Mouse (Mus musculus) G1E-ER4 (cell line): Measurements from ENCODE around the gene Notum. TPM values are rescaled to one million over a fixed set of nuclear protein-coding genes. Genes with fewer than 3 reads are reported as not detected.

Source experiments
- GATA1 ChIP-seq: IDR thresholded peaks from one replicate; pipeline ENCODE4 v1.8.0; 2012; ENCODE audit warnings: low read length, inconsistent platforms
- polyA plus RNA-seq: library from polyadenylated mRNA; stranded (reverse); fragments of >175 nt; gene quantifications from 2 replicates; pipeline ENCODE4 v1.2.3, GENCODE M21; 2012

Gene Notum
- not detected in 2 replicates for polyA plus RNA-seq

DNA sequence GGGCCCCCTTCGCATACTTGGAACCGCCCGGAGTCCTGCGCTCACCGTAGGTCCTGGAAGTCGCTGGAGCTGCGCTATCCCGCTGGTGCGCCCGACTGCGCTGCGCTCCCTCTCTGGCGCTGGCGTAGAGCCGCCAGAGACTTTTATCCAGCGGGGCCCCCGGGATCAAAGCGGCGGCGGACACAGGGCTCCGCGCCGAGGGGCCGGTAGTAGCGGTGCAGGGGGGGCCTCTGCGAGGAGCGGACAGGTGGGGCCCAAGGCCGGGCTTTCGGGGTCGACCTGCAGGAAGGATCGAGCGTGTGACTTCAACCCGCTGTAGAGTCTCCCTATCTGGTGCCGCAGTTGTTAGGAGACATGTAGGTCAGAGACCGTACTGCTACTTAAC lies at the start of gene Notum:
Gene Notum, minus strand, starts transcription at position 100 of the 385 bp plus-strand sequence.
- TF ChIP-seq GATA1, result no peak

DNA sequence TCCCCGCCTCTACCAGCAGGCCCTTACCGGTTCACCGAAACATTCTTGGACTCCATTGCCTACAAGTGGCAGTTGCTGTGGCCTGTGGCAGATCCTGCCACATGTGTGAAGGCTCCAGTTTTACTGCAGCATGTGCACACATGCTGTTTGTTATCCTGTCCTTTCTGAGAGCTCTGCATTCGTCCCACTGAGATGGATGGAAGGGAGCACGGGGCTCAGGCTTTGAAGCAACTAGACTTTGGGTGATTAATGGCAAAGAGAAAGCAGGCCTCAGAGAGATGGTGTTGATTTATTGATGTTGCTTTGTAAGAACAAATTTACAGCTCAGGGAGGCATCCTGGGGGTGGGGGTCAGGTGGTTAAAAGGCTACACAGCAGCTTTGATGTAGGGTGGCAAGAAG lies 49.7 kb upstream of the Notum start:
- TF ChIP-seq GATA1, result no peak

DNA sequence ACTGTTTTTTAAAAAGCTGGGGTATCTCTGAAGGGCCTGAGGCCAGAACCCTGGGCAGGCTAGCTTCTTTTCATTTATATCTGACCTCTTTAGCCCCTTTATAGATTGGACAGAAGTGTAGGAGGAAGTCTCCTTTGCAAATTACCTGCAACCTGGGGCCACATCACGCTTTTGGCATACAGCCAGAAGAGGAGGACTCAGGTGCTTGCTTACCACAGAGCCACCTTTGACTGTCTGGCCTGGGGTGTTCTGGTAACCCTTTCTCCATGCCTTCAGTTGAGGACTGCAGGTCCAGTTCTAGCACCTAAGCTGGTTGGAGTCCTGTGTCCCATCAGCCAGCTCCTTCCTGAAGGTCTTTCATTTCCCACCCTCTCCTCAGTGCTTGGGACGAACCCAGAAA lies 48.6 kb upstream of the Notum start:
- no peak for TF ChIP-seq GATA1

DNA sequence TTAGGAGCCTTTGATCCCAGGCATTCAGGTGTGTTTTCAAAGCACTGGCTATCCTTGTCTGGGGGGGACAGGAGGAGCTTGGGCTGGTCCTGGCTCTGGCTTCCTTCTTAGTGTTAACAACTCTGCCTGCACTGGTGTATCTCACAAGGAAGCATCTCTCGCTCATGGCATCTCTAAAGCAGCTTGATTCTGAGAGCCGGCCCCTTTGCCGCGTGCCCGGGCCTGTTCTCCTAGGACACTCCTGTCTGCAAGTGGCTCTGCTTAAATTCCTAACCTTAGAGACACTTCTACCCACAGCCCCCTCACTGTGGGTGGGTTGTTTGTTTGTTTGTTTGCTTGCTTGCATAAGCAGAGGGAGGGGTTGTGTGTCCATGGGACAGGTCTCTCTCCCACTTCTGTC lies 47.0 kb upstream of the Notum start:
- no peak for TF ChIP-seq GATA1

DNA sequence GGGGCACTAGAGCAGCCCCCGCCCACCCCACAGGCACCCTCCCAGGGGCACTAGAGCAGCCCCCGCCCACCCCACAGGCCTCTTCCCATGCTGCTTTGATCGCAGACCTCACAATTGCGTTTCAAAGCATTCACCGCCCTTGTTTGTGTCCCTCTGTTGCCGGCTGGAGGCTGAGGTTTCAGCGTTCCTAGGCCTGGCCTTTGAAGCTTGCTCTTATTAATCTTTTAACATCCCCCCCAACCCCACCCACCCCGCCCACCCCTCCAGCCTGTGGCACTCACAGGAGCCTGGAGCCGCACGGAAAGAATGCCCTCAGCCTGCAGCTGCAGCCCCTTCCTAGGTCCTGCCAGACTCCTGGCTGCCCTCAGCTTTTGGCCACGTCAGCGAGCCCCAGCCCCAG lies 46.2 kb upstream of the Notum start:
- TF ChIP-seq GATA1, result no peak

DNA sequence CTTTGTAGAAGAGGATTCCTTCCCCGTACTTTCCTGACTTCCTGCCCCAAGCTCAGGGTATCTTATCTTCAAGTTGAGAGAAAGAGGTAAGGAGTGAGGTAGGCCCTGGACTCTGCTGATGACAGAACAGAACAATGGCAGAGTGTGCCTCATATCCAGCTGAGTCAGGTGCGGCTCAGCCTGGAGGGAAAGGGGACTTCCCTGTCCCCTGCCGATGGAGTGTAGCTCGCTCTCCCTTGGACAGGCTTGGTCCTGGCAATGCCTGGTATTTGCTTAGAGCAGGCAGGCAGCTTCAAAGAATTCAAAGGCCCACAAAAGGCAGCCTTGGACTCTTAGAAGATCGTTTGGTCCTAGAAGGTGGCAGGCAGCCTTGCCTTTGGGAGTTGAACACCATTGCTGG lies 45.1 kb upstream of the Notum start:
- TF ChIP-seq GATA1, result no peak

DNA sequence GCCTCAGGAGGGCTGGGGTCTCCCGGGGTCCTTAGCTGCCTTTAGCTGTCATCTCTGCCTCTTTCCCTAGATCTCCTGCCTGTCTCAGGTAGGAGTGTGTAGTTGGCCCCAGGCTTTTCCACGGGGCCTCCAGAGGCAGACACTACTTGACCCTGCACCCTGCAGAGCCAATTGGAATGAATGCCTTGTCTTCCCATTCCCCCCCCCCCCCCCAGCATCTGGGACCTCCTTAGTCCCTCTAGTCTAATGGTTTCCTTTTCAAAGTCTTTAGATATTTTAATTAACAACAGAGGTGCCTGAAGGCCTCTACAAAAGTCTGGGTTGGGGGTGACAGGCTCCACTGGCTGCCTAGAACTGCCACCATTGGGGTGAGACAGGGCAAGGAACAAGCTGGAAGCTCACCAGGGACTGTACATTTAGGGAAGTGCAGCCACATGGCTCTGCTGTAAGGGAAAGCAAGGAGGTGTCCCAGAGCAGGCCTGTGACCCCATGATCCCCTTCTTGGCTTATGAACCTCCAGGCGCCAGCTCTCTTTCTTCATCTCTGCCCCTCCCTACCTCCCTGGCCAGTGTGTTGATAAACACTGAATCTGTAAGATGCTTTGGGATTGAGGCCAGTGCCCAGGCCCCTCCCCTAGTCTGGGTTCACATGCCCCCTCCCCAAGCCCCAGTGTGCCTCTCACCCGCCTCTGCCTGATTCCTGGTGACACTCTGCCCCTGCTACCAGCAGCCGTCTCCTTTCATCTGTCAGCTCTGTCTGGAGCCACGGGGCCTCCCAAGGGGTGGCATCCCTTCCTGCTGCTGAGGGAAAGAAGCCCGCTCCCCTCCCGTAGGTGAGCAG lies 43.7 kb upstream of the Notum start:
- TF ChIP-seq GATA1, result no peak

DNA sequence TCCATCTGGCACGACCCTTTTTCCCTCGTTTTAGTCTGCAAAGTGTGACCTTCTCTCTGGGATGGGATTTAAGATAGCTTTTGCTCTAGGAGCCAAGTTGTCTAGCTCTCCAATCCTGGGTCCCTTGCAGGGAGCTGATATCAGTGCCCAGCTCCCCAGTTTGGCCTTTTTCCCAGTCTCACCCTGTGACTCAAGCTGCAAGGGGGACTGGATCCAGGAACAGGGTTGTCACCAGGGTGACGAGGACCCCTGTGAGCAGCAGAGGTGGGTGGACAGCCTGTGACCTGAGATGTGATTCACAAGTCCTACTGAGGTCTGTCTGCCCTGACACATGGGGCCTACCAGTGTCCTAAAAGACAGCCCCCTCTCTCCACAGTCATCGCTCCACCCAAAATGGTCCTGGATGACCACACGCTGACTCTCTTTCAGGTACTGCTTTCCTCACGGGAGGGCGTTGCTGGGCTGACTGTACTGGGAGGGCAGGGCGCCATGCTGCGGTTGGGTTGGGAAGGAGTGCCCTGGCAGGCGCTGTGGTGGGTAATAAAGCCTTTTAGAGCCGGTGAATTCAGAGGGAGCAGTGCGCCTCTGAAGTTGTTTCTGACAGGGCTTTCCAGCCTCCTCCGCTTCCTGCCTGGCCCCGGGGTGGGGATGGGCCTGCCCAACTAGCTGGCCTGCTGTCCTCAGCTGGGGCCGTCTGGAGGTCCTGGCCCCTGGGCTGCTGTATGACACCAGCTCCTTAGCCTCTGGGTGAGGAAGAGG lies 42.9 kb upstream of the Notum start:
- TF ChIP-seq GATA1, result no peak

DNA sequence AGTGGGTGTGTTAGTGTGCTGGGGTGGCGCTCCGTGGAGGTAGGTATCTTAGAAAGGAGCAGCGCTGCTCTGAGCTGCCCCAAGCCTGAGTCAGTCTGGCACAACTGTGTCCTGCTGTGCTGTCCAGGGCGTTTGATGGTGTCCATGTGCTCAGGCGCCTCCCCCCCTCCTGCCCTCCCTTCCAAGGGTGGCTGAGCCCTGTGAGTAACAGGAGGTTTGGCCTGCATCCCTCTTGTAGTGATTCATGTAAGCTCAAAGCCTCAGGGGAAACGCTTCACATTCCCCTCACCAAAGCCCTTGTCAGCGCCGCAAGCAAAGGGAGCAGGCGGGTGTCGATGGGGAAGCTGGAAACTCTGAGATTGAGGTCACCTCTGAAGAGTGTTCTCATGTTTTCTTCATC lies 36.8 kb upstream of the Notum start:
- no peak for TF ChIP-seq GATA1

DNA sequence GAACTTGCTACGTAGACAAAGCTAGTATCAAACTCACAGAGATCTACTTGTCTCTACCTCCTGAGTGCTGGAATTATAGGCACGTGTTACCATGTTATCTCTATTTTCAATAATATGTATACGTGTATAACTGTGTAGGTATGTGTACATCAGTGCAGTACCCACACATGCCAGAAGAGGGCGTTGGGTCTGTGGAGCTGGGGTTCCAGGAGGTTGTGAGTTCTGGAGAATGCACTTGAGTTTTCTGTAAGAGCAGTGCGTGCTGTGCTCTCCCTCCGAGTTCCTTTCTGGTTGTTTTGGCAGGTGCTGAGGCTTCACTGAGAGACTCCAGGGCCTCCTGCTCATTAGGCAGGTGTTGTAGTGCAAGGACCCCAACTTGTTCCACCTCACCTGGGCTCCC lies 35.6 kb upstream of the Notum start:
- TF ChIP-seq GATA1, result no peak

DNA sequence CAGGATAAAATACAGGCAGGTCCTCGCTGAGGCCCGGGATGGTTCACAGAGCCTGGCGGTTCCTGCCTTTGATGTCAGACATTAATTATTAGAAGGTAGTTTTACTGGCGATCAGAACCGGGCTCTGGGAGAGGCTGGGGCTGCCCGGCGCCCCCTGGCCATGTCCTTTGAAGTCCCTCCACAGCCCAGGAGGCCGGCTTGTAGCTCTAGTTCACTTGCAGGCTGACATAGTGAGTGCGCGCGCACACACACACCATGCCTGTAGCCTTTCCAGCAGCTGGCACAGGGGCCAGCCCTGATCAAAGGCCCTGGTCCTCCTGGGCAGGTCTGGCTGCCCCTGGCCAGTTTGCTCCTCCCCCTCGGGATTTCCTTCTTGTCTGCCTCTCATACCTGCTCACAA lies 34.7 kb upstream of the Notum start:
- no peak for TF ChIP-seq GATA1

DNA sequence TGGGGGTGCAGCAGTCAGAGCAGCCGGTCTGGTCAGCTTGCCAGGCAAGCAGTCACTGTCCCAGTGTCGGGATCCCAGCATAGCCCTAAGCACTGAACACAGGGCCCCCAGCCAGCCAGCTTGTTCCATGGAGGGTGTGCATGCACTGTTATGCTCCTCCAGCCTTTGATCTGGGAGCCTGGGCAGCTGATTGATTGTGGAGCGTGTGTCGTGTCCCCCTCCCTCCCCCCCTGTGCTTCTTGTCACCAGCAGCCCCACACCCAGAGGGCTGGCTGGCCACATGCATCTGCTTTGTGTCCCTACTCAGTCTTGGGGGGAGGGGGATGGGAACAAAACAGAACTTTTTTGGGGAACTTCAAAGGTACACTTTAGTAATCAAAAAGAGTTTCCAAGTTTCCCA lies 34.2 kb upstream of the Notum start:
- no peak for TF ChIP-seq GATA1

DNA sequence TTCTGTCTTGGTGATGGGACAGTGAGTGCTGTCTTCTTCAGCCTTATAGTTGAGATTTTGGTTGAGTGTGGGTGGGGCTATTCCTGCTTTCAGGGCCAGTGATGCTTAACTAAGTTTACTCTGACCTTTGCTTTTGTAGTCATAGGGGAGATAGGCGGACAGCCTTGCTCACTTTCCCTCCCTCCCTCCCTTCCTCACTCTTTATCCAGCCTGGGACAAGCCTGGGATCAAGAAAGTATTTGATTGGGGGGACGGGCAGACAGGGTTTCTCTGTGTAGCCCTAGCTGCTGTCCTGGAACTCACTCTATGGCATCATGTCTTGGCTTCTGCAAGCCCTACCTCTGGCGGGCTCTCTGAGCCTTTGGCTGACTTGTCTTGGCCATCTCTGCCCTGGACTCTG lies 32.5 kb upstream of the Notum start:
- no peak for TF ChIP-seq GATA1

DNA sequence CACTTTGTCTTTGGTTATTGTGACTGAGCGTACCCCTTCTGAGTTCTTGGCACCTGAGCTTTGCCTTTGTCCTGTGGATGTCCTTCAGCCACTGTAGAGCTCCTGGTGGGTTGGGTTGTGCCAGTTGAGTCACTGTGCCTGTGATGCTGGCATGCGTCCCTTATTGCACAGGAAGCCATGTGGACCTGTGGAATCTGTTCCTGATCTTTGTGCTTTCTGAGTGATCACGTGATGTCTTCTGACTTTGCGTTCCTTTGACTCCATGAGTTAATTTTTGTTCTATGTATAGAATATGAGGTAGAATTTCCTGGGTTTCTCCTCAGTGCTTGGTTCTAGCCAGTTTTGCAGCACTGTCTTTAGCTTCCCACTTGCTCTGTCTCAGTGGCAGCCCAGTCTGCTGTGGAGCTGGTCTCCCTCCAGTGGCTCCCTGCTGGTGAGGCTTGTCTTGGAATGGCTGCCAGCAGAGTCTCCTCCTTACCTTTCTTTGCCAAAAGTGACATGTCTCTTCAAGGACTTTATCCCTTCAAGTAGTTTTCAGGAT lies 31.6 kb upstream of the Notum start:
- TF ChIP-seq GATA1, result no peak

DNA sequence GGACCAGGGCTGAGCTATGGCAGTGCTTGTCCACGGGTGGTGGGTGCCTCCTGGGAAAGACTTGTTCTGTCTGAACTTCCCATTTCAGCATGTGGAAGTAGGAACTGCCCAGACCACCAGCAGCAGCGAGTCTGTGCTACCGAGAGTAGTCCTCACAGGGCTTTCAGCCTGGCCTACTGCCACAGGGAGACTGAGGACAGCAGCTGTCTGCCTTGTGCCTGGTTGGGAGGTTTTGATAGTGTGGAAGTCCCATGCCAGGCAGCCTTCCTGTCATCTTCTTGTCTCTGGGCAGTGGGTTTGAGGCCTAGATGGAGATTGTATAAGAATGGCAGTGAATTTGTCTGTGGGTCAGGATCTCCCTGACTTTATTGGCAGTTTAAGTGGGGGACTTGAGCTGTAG lies 28.4 kb upstream of the Notum start:
- TF ChIP-seq GATA1, result no peak

DNA sequence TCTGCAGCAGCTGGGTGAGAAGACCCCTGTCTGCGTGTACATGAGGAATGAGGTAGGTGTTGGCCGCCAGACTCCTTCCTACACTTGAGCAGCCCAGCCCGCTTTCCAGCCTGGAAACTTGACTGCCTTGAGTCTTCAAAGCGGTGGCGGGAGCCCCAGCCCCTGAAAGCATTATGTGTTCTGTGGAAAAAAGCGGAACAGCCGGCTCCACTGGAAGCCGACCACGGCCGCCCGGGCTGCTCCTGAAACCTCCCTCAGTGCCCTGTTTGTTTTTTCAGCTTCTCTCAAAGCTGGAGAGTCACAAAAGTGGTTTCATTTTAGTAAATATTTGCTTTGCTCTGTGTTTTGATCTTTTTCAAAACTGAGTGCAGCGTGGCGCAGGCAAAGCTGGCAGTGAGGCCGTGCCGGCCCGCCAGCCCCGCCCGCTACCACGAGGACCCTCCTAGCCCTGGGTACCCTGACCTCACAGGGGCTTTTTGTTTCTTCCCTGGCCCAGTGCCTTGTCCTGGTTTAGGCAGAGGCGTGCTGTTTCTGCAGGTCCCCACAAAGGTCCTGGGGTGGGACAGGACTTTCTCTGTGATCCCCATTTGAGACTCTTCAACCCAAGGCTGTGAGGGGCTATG lies 25.8 kb upstream of the Notum start:
- TF ChIP-seq GATA1, result no peak
